8 mouse cellular contexts compared by ENCODE assay signal in genomic region chr4:117913421-117913820, GRCm38 (mm10). TPM values are rescaled to one million over a fixed set of nuclear protein-coding genes. Genes with fewer than 3 reads are reported as not detected.
DNase-seq lines count a peak whose midpoint lies in the region; ATAC-seq and TF ChIP-seq lines count a peak whose summit lies in the region.

No protein-coding gene starts in this region.

- H3K4me2 ChIP-seq in intestine, embryonic 15.5 days (replicated peaks), result peak overlapping the region; percentile 97
- peak overlapping the region; percentile 99 for H3K4me2 ChIP-seq in liver, postnatal 0 days (ENCODE audit: low read depth, low read length)
- peak overlapping the region; percentile 99 for H3K4me2 ChIP-seq in stomach, postnatal 0 days (replicated peaks; ENCODE audit: low read depth)

- TF ChIP-seq CTCF in left cerebral cortex, adult 2 months (IDR thresholded peaks at IDR 0.05), result no peak
- TF ChIP-seq CTCF in embryonic fibroblast, embryonic 13.5 days (IDR thresholded peaks at IDR 0.05; ENCODE audit: borderline replicate concordance, insufficient read depth, low read length), result no peak
- TF ChIP-seq CTCF in liver, postnatal 0 days (IDR thresholded peaks at IDR 0.05; ENCODE audit: low read depth), result no peak
- TF ChIP-seq CTCF in stomach, postnatal 0 days (IDR thresholded peaks at IDR 0.05; ENCODE audit: low read depth), result no peak

- DNase-seq in left cerebral cortex, adult 2 months (ENCODE audit: extremely low spot score in 1 of 2, low spot score in 2 of 2), result no peak
- DNase-seq in left cerebral cortex, postnatal 14 days (ENCODE audit: low spot score in 2 of 2), result no peak
- no peak for DNase-seq in liver, postnatal 0 days
- peak; percentile 36 for DNase-seq in stomach, postnatal 0 days (ENCODE audit: low spot score)
- no peak for DNase-seq in layer of hippocampus, postnatal 25 days (ENCODE audit: extremely low spot score in 1 of 2, low spot score in 1 of 2)
- no peak for DNase-seq in urinary bladder, adult 18-20 months (ENCODE audit: low spot score in 2 of 2)

- H3K27me3 ChIP-seq in intestine, embryonic 15.5 days (replicated peaks), result no peaks in the 10 kb centered on the region
- H3K27me3 ChIP-seq in liver, postnatal 0 days (ENCODE audit: insufficient read depth, low read length), result no peaks in the 10 kb centered on the region
- no peaks in the 10 kb centered on the region for H3K27me3 ChIP-seq in stomach, postnatal 0 days (ENCODE audit: control insufficient read depth, insufficient read depth, low read length)

- intact Hi-C loops in left cerebral cortex, adult 2 months (cut with DNase I), result no loop called here
- intact Hi-C loops in left cerebral cortex, postnatal 14 days (cut with DNase I), result no loop called here

- peak overlapping the region; percentile 95 for H3K4me3 ChIP-seq in left cerebral cortex, adult 2 months
- peak overlapping the region; percentile 82 for H3K4me3 ChIP-seq in embryonic fibroblast, embryonic 13.5 days (ENCODE audit: insufficient read depth, low read length)
- H3K4me3 ChIP-seq in intestine, embryonic 15.5 days (replicated peaks), result peak overlapping the region; percentile 72
- no peak overlapping the region for H3K4me3 ChIP-seq in liver, postnatal 0 days (ENCODE audit: low read depth, low read length)
- H3K4me3 ChIP-seq in stomach, postnatal 0 days (ENCODE audit: low read depth, low read length), result peak overlapping the region; percentile 75

- no peaks in the 10 kb centered on the region; the same call in 1 of the 2 replicates for H3K4me1 ChIP-seq in embryonic fibroblast, embryonic 13.5 days (ENCODE audit: control insufficient read depth, insufficient read depth, low read length)
- peaks cover 26% of the 10 kb centered on the region for H3K4me1 ChIP-seq in intestine, embryonic 15.5 days (replicated peaks)
- peaks cover 31% of the 10 kb centered on the region for H3K4me1 ChIP-seq in liver, postnatal 0 days (ENCODE audit: insufficient read depth)
- H3K4me1 ChIP-seq in stomach, postnatal 0 days (replicated peaks; ENCODE audit: control insufficient read depth, insufficient read depth), result peaks cover 9% of the 10 kb centered on the region

- WGBS in intestine, embryonic 15.5 days, result 53% methylated on average over 3 of the region's 3 CpGs
- 72% methylated on average over 3 of the region's 3 CpGs for WGBS in liver, postnatal 0 days (ENCODE audit: insufficient replicate concordance)
- WGBS in stomach, postnatal 0 days, result 53% methylated on average over 3 of the region's 3 CpGs

- TF ChIP-seq POLR2A in embryonic fibroblast, embryonic 13.5 days (IDR thresholded peaks at IDR 0.05; ENCODE audit: low read depth, low read length), result no peak

- 0 out of 2 replicates have a peak overlapping the region, but pooled peaks have one; percentile 71 for H3K9ac ChIP-seq in intestine, embryonic 15.5 days
- no peak overlapping the region for H3K9ac ChIP-seq in liver, postnatal 0 days (replicated peaks)
- H3K9ac ChIP-seq in stomach, postnatal 0 days (ENCODE audit: low read length), result peak overlapping the region; percentile 82; the same call in 1 of the 2 replicates

- no peak overlapping the region for H3K27ac ChIP-seq in left cerebral cortex, adult 2 months
- no peak overlapping the region for H3K27ac ChIP-seq in embryonic fibroblast, embryonic 13.5 days (ENCODE audit: insufficient read depth, low read length)
- H3K27ac ChIP-seq in intestine, embryonic 15.5 days, result no peak overlapping the region
- no peak overlapping the region for H3K27ac ChIP-seq in liver, postnatal 0 days (ENCODE audit: low read depth)
- H3K27ac ChIP-seq in stomach, postnatal 0 days (replicated peaks), result no peak overlapping the region

- no peaks in the 10 kb centered on the region for H3K9me3 ChIP-seq in intestine, embryonic 15.5 days
- H3K9me3 ChIP-seq in liver, postnatal 0 days (ENCODE audit: low read length), result no peaks in the 10 kb centered on the region
- no peaks in the 10 kb centered on the region for H3K9me3 ChIP-seq in stomach, postnatal 0 days (ENCODE audit: control insufficient read depth, low read length)

- no peak for ATAC-seq in intestine, embryonic 15.5 days
- no peak for ATAC-seq in liver, postnatal 0 days
- no peak for ATAC-seq in stomach, postnatal 0 days (ENCODE audit: low FRiP score, low TSS enrichment)

- TF ChIP-seq EP300 in liver, postnatal 0 days (IDR thresholded peaks at IDR 0.05; ENCODE audit: low read depth), result no peak
- no peak for TF ChIP-seq EP300 in stomach, postnatal 0 days (optimal IDR thresholded peaks at IDR 0.05)

- H3K36me3 ChIP-seq in intestine, embryonic 15.5 days, result peaks cover 7% of the 10 kb centered on the region; the same call in 1 of the 2 replicates
- H3K36me3 ChIP-seq in liver, postnatal 0 days (replicated peaks; ENCODE audit: insufficient read depth, low read length), result peaks cover 4% of the 10 kb centered on the region
- H3K36me3 ChIP-seq in stomach, postnatal 0 days (ENCODE audit: control insufficient read depth, insufficient read depth, low read length), result peaks cover 7% of the 10 kb centered on the region

RNA-seq across cellular contexts. Expression of gene Ipo13, which starts 1.4 kb away (rescaled TPM):
- total RNA-seq in left cerebral cortex, adult 2 months (2021), result 100 to 1,000 TPM; 115 to 123 TPM
- 100 to 1,000 TPM; 124 to 125 TPM for total RNA-seq in left cerebral cortex, postnatal 14 days (2021)
- polyA plus RNA-seq in embryonic fibroblast, embryonic 13.5 days (2011; ENCODE audit: insufficient read length, low read depth, missing spikeins), result 44.3 and 45.6 TPM in 2 replicates
- polyA plus RNA-seq in intestine, embryonic 15.5 days (2015; fragmentation: Nextera tagmentation; extraction: Ambion mirVana), result 34.9 and 39.3 TPM in 2 replicates
- polyA plus RNA-seq in liver, postnatal 0 days (2015; fragmentation: Nextera tagmentation; extraction: Ambion mirVana), result 7.5 and 7.7 TPM in 2 replicates
- 21.5 and 24.6 TPM in 2 replicates for polyA plus RNA-seq in stomach, postnatal 0 days (2015; fragmentation: Nextera tagmentation; extraction: Ambion mirVana)
- total RNA-seq in layer of hippocampus, postnatal 25 days (2021), result 100 to 1,000 TPM; 131 to 146 TPM

RNA-seq across cellular contexts. Expression of gene Artn, which starts 16.1 kb away (rescaled TPM):
- 1 to 10 TPM; 3.6 to 3.9 TPM for total RNA-seq in left cerebral cortex, adult 2 months (2021)
- 1 to 10 TPM; 1.8 to 2.3 TPM for total RNA-seq in left cerebral cortex, postnatal 14 days (2021)
- 2.7 and 5.8 TPM in 2 replicates for polyA plus RNA-seq in embryonic fibroblast, embryonic 13.5 days (2011; ENCODE audit: insufficient read length, low read depth, missing spikeins)
- 6.3 TPM in 2 replicates for polyA plus RNA-seq in intestine, embryonic 15.5 days (2015; fragmentation: Nextera tagmentation; extraction: Ambion mirVana)
- 0.88 TPM in 2 replicates for polyA plus RNA-seq in liver, postnatal 0 days (2015; fragmentation: Nextera tagmentation; extraction: Ambion mirVana)
- polyA plus RNA-seq in stomach, postnatal 0 days (2015; fragmentation: Nextera tagmentation; extraction: Ambion mirVana), result 3.8 TPM in 2 replicates
- 1 to 10 TPM; 1.9 to 2.2 TPM for total RNA-seq in layer of hippocampus, postnatal 25 days (2021)

RNA-seq across cellular contexts. Expression of gene Dph2, which starts 21.6 kb away (rescaled TPM):
- 10 to 100 TPM in 1 of 2 experiments, 1 to 10 TPM in 1; 9.1 to 11.4 TPM for total RNA-seq in left cerebral cortex, adult 2 months (2021)
- 1 to 10 TPM; 9.0 to 9.1 TPM for total RNA-seq in left cerebral cortex, postnatal 14 days (2021)
- polyA plus RNA-seq in embryonic fibroblast, embryonic 13.5 days (2011; ENCODE audit: insufficient read length, low read depth, missing spikeins), result 6.6 and 10.0 TPM in 2 replicates
- 17.1 and 18.3 TPM in 2 replicates for polyA plus RNA-seq in intestine, embryonic 15.5 days (2015; fragmentation: Nextera tagmentation; extraction: Ambion mirVana)
- 3.5 and 4.5 TPM in 2 replicates for polyA plus RNA-seq in liver, postnatal 0 days (2015; fragmentation: Nextera tagmentation; extraction: Ambion mirVana)
- 8.1 and 8.6 TPM in 2 replicates for polyA plus RNA-seq in stomach, postnatal 0 days (2015; fragmentation: Nextera tagmentation; extraction: Ambion mirVana)
- 10 to 100 TPM in 1 of 2 experiments, 1 to 10 TPM in 1; 7.9 to 11.7 TPM for total RNA-seq in layer of hippocampus, postnatal 25 days (2021)

RNA-seq across cellular contexts. Expression of gene Atp6v0b, which starts 26.3 kb away (rescaled TPM):
- 100 to 1,000 TPM; 430 to 462 TPM for total RNA-seq in left cerebral cortex, adult 2 months (2021)
- 100 to 1,000 TPM; 486 to 488 TPM for total RNA-seq in left cerebral cortex, postnatal 14 days (2021)
- polyA plus RNA-seq in embryonic fibroblast, embryonic 13.5 days (2011; ENCODE audit: insufficient read length, low read depth, missing spikeins), result 137 and 146 TPM in 2 replicates
- polyA plus RNA-seq in intestine, embryonic 15.5 days (2015; fragmentation: Nextera tagmentation; extraction: Ambion mirVana), result 239 and 288 TPM in 2 replicates
- 149 and 164 TPM in 2 replicates for polyA plus RNA-seq in liver, postnatal 0 days (2015; fragmentation: Nextera tagmentation; extraction: Ambion mirVana)
- polyA plus RNA-seq in stomach, postnatal 0 days (2015; fragmentation: Nextera tagmentation; extraction: Ambion mirVana), result 242 and 249 TPM in 2 replicates
- total RNA-seq in layer of hippocampus, postnatal 25 days (2021), result 100 to 1,000 TPM; 429 to 448 TPM

RNA-seq across cellular contexts. Expression of gene B4galt2, which starts 30.1 kb away (rescaled TPM):
- 10 to 100 TPM; 86.7 to 90.6 TPM for total RNA-seq in left cerebral cortex, adult 2 months (2021)
- total RNA-seq in left cerebral cortex, postnatal 14 days (2021), result 100 to 1,000 TPM; 136 to 144 TPM
- polyA plus RNA-seq in embryonic fibroblast, embryonic 13.5 days (2011; ENCODE audit: insufficient read length, low read depth, missing spikeins), result 43.8 and 45.6 TPM in 2 replicates
- polyA plus RNA-seq in intestine, embryonic 15.5 days (2015; fragmentation: Nextera tagmentation; extraction: Ambion mirVana), result 14.0 and 15.6 TPM in 2 replicates
- 0.63 and 0.67 TPM in 2 replicates for polyA plus RNA-seq in liver, postnatal 0 days (2015; fragmentation: Nextera tagmentation; extraction: Ambion mirVana)
- 11.9 and 12.1 TPM in 2 replicates for polyA plus RNA-seq in stomach, postnatal 0 days (2015; fragmentation: Nextera tagmentation; extraction: Ambion mirVana)
- total RNA-seq in layer of hippocampus, postnatal 25 days (2021), result 10 to 100 TPM; 75.6 to 76.3 TPM
